Mouse (Mus musculus) lung, postnatal 0 days (tissue): ENCODE data around the gene Ppp1r9b.

ENCODE experiments used
- CTCF ChIP-seq: IDR thresholded peaks from 2 replicates; pipeline ENCODE4 v1.5.1; 2016; ENCODE audit warnings: antibody characterized with exemption, mild to moderate bottlenecking
- EP300 ChIP-seq: IDR thresholded peaks from 2 replicates; pipeline ENCODE4 v1.6.1; 2016; ENCODE audit warnings: antibody characterized with exemption, mild to moderate bottlenecking, control low read depth

DNA sequence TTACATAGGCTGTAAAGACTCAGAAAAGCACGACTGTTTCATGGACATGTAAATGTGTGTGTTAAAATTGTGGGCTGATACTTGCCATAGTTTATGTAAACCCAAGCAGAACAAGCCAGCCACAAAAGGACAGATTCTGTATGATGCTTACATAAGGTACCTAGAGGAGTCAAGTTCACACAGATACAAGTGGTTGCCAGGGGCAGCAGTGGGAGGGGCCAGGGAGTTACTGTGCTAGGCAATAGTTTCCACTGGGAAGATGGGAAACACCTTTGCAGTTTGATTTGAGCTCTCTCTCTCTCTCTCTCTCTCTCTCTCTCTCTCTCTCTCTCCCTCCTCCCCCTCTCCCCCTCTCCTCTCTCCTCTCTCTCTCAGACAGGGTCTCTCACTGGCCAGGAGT lies 5.7 kb upstream of the Ppp1r9b start:
- TF ChIP-seq CTCF (no peak), EP300 (no peak)
